Mouse (Mus musculus) CD4-positive, CD25-positive, alpha-beta regulatory T cell, adult 4 months (primary cell): Measurements from ENCODE around the gene Snx20. TPM values are rescaled to one million over a fixed set of nuclear protein-coding genes. Genes with fewer than 3 reads are reported as not detected.

ENCODE experiments used
- ATAC-seq: one replicate; pipeline ENCODE4 v1.8.0; 2017
- polyA plus RNA-seq, 2 experiments: library from polyadenylated mRNA; unstranded; fragments of 100-300 nt; shearing (Covaris generic); gene quantifications; one replicate each; pipeline ENCODE4 v1.2.1; 2017

Gene Snx20
- polyA plus RNA-seq, 2 experiments from 2014 or later, result 15.0 to 16.8 TPM

DNA sequence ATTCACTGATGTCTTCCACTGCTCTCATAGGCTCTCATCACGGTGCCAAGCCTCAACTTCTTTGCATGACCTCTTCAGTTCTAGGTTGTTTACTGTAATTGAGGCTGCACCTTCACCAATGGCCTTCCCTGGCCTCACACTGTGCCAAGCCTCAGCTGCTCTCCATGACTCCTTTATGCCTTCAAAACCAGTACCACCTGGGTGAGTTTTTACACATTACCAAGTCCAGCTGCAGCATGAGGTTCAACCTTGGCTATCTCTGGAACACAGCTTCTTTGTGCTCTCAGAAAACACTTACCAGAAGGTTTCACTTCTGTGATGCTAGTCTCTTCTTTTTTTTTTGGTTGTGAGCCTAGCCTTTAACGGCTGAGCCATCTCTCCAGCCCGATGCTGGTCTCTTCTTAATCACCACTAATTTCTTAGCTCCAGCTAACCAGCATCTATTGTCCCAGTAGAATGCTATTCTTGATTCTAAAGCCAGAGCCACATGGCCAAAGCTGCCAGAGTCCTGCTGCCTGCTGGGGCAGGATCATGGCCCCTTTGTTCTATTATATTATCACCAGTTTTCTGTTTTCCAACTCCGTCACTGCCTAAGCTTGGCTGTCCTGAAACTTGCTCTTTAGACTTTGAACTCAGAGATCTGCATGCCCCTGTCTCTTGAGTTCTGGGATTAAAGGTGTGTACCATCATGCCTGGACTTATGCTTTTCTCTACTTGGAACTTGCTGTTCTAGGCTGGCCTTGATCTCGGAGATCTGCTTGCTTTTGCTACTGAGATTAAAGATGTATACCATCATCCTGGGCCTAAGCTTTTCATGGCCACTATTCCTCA lies 7.0 kb upstream of the Snx20 start:
- no peak for ATAC-seq

DNA sequence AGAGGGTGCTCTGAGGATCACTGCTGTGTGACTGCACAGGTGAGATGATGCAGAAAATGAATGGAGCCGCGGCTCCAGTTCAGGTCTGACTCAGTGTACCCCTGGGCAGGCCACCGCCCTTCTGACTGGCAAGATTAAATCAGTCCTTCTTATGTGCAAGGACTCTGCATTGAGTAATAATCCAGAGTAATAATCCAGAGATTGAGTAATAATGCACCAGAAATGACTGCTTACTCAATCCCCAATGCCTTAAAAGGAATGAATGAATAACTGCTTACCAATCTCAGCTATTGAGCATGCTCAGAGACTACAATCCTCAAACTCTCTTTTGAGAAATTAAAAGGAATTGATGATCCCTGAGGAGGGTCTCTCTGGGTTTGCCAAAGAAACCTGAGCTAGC lies 3.0 kb upstream of the Snx20 start:
- ATAC-seq, result no peak

DNA sequence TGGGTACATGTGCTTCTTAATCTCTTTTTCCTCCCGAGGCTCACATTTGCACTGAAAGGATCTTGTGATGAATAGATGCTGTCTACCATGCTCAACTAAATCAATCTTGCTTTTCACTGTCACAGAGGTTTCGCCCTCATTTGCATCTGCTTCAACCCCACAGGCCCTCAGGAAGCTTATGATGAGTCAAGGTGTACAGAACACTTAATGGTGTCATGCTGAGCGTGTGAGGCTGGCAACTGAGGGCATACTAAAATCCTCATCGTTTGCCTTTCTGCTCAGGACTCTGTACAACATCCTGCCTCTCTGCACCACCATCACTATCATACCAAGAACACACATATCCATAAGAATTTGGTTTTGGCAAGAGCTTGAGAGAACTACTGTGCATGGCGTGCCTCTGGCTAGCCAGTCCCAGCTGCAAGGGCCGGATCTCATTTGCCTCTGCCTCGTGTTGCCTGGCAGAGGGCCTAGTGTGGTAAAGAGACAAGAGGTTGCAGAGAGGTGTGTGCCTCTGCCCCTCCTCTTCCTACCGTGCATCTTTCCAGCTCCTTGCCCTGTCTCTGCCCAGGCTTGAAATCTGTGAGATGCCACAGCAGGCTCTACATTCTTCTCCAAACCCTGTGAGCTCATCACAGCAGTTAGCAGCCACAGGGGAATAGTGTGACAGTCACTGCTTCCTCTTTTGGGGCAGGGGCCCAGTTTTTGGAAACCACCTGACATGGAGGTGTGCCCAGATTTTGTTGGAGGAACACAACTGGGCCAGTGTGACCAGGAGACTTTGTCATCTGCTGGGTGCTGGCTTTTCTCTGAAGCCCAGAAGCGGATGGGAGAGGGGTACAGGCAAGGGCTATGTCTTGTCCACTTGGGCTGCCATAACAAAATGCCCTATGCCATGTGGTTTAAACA lies 1.4 kb upstream of the Snx20 start:
- ATAC-seq, result no peak

DNA sequence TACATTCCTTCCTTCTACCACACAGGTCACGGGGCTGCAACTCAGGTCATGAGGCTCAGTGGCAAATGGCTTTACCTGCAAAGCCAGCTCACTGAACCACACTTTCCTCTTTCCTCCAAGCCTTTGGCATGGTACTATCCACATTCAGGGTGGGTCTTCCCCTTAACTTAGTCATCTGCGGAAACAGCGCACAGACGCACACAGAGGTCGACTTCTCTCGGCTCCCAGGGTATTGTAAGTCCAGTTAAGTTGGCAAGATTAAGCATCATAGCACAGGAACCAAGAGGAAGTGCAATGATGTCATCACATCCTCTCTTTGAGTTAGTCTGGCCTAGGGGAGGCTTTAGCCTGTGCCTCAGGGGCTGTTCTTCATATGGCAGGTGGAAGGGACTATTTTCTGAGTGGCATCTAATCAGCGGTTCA lies 2.6 kb downstream of the Snx20 start:
- peak; percentile 50 for ATAC-seq

- ATAC-seq, result peak; percentile 21
These were observed 4.8 kb downstream of the Snx20 start for GRCm38 (mm10) chr8:88631081-88631480.

DNA sequence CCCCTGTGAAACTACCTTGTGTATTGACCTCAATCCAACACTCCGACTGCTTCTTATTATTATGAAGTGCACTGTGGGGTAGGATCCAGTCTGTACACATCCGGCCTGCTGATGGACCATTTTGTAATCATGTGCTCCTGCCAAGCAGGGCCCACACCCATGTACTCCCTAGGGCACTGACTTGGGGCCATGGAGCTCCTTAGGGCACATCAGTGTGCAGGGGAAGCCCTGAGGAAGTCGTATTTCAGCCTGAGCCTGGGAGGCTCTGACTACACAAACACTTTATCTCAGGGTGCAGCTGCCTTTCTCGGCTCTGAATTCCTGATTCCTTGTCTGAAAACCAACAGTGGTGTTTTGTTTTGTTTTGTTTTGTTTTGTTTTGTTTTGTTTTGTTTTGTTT lies 5.7 kb downstream of the Snx20 start:
- ATAC-seq, result no peak

DNA sequence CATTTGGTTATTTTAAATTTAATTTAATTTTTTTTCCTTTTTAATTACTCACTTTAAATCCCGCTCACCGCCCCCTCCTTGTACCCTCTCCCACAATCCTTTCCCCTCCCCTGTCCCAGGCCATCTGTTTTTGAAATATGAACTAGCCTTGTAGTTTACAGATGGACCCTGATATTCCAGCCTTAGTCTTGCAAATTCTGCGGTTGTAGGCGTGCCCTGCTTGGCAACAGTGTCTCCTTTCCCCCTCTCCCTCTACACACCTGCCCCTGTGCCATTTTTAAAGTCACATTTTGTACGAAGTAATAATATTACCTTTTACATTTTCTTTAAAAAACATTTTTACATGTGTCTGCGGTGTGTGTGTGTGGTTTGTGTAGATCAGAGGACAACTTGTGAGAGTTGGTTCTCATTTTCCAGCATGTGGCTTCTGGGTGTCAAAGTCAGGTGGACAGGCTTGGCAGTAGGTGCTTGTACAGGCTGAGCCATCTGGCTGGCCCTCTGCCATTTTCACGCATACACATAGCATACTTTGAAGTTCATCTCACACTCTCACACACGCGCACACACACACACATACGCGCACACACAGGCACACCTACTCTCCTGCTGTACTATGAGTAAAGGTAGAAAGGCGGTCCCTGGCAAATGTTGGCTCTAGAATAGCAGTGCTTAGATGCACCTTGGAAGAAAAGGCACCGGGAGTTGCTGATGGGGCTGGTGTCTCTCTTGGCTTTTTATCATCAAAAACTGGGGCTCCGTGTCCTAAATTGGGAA lies 7.7 kb downstream of the Snx20 start:
- no peak for ATAC-seq

- ATAC-seq, result no peak
These were observed 8.5 kb downstream of the Snx20 start for GRCm38 (mm10) chr8:88627265-88627991.

GRCm38 (mm10) chr8:88626940-88627264 lies 9.0 kb downstream of the Snx20 start:
- no peak for ATAC-seq

DNA sequence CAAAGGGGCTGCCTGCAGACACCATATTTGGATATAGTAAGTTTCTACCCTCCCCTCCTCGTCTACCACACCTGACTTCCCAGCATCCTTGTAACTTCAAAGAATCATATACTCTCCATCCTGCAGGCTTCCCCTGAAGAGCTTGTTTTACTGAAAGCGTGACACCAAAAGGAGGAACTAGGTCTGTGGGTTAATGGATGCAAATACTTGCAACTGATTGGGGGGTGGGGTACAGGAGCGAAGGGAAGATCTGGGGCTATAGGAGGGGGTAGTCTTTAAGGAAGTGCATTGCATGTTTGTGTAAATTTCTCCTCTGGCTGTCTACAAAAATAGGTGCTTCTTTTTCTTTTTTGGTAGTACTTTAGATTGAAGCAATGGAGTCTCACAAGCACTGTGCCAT lies 9.5 kb downstream of the Snx20 start:
- no peak for ATAC-seq

DNA sequence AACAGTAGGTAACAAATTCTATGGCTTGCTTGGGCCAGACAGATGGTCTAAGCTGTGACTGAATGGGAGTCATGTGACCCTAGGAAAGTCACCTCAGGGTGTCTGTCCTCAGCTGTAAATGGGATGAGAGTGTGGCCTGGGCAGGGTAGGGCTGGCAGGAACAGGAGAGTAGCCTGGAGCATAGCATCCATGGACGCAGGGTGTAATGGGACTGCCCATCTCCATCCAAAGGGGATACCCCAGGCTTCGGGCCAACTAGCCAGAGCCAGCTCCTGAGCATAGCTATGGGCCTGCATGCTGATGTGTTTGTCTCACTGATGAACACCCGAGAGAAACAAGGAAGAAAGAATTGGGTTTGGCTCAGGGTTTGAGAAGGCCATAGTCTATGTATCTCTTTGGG lies 11.7 kb downstream of the Snx20 start:
- no peak for ATAC-seq

GRCm38 (mm10) chr8:88623351-88623750 lies 12.6 kb downstream of the Snx20 start:
- ATAC-seq, result no peak

- peak; percentile 82 for ATAC-seq
These were observed 14.5 kb downstream of the Snx20 start for GRCm38 (mm10) chr8:88621408-88621807.

DNA sequence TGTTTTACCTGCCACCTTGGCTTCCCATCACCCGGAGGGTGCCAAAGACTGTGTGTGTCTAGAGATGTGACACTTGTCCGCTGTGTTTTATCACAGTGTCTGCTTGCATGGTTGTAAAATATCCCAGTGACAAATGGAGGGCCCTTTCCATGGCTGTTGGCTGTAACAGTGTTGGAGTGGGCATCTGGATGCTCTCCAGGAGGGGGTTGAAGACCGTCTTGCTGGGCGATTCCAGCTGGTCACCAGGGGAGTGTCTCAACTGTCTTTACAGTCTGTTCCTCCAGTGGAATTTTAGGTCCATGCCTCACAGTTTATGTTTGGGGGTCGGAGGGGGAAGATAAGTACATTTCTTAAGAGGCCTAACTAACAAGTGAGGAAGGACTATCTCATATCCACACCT lies 15.0 kb downstream of the Snx20 start:
- ATAC-seq, result no peak

GRCm38 (mm10) chr8:88619513-88619912 lies 16.4 kb downstream of the Snx20 start:
- ATAC-seq, result no peak

DNA sequence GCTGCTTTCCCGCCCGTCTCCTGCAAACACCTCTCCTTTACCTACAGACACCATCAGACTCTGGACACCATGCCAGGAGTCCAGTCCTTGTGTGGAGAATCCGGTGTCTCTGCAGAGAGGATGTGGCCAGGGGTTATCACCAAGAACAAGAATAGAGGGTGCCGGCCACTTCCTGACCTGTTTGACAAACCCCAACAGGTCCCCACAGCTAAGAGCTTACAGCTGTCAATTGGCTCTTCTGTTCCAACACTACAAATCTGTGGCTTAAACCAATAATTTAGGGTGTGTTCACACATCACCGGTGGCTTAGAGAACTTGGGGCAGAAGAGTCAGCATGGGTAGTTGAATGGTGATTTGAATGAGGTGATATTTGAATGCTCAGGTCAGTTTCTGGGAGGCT lies 17.3 kb downstream of the Snx20 start:
- ATAC-seq, result peak; percentile 13

GRCm38 (mm10) chr8:88614981-88615380 lies 20.9 kb downstream of the Snx20 start:
- ATAC-seq, result no peak

- ATAC-seq, result no peak
These were observed 25.7 kb downstream of the Snx20 start for GRCm38 (mm10) chr8:88610271-88610670.

DNA sequence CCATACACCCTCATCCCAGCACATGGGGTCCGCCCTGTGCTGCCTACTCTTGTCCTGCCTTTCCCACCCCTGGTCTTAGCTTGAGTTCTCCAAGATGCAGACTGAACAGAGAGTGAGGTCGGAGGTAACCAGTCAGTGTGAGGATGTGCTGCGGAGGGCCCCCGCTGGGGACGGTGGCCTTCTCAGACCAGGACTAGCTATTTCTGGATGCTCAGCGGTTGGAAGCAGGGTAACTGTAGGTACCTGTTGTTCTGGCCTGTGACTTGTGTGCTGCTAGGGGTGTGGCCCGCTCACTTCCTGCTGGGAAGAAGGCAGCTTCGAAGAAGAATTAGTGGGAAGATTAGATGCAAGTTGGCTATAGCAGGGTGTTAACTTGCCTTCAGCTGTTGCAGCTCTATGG lies 26.9 kb downstream of the Snx20 start:
- no peak for ATAC-seq

GRCm38 (mm10) chr8:88605361-88606040 lies 30.4 kb downstream of the Snx20 start:
- ATAC-seq, result no peak
